Mouse (Mus musculus): Measurements from ENCODE around the gene Hps5. TPM values are rescaled to one million over a fixed set of nuclear protein-coding genes. Genes with fewer than 3 reads are reported as not detected.
A peak's percentile ranks its signal among the peaks of the same experiment; 100 is the strongest.
"Not testable (repeated sequence)": the region's sequence is repeated elsewhere in the genome, so short reads cannot be mapped to it uniquely, and the experiment has no call there.

The Hps5 gene
- total RNA-seq, 2 experiments from 2014 or later = 9.2 to 29.9 TPM

GRCm38 (mm10) chr7:46830799-46831590 lies 35.1 kb upstream of the Hps5 start:
- ATAC-seq (replicated peaks; ENCODE audit: low FRiP score, poor library complexity, severe bottlenecking) = no peak

DNA sequence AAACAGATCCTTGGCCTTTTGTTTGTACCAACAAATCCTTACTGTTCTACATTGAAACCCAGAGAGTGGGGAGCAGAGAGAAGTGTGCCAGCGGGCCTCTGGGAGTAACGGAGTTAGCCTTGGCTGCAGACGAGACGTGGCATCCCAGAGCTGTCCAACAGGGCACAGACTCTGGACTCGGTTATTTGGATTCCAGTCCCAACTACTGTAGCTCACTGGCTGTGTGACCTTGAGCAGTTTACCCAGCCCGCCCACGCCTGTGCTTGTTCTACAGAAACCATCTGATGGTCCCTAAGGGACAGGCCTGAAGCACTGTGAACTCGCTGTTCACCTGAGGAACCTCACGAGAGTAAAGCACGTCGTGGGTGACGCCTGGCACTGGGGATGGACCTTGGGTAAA lies 34.0 kb upstream of the Hps5 start:
- no peak for ATAC-seq (replicated peaks; ENCODE audit: low FRiP score, poor library complexity, severe bottlenecking)

GRCm38 (mm10) chr7:46827803-46828184 lies 31.9 kb upstream of the Hps5 start:
- no peak for ATAC-seq (replicated peaks; ENCODE audit: low FRiP score, poor library complexity, severe bottlenecking)

DNA sequence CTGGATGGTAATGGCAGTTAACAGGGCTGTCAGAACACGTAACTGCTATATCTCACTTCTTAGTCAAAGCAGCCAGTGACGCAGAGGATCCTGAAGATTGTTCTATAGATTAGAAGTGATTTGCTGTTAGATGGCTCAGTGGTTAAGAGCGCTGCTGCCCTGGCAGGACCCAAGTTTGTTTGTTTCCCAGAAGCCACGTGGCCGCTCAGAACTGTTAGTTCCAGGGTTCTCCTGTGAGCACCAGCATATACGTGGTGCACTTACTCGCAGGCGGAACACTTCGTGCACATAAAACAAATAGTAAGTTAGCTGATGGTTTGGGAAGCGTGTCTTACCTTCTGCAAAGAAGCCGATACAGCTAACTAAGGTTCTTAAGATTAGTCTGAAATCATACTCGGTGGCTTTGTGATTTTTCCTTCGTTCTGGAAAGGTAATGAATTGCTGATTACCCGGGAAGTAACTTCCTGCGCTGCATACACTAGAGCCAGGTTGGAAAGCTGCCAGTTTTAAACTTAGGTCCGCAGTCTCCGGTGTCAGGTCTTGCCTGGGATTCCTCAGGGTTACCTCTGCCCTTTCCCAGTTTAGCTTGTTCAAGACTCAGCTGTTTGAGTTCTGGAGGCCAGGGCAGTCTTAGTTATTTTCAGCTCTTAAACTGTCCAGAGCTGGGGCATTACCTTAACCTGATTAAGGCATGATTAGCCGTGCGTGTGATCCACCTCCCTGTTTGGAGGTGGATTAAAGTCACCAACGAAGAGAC lies 31.4 kb upstream of the Hps5 start:
- no peak for ATAC-seq (replicated peaks; ENCODE audit: low FRiP score, poor library complexity, severe bottlenecking)

DNA sequence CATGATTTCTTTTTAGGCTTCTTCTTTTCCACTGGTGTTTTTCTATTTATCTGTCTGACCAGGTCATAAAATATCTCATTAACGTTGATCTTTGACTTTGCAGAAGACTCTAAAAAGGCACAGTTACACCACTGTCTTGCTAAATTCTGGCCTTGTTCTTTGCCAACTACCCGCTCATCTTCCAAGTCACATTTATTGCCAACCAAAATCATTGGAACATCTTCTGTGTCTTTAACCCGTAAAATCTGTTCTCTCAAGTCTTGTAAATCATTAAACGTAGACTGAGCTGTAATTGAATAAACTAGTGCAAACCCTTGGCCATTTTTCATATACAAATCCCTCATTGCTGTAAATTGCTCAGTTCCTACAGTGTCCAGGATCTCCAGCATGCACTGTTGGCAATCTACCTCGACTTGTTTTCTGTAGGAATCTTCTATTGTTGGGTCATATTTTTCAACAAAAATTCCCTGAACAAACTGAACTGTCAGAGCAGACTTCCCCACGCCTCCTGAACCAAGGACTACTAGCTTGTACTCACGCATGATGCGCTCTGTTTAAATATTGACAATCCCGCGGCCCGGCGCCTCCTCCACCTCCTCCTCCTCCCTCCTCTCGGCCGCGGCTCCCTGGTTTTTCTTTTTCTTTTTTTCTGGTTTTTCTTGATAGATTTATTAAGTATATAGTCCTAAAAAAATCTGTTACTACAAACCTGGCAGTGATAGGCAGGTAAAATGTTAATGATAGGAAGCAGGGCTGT lies 25.2 kb upstream of the Hps5 start:
- ATAC-seq (replicated peaks; ENCODE audit: low FRiP score, poor library complexity, severe bottlenecking) = not testable (repeated sequence)

GRCm38 (mm10) chr7:46814012-46814411 lies 18.1 kb upstream of the Hps5 start:
- ATAC-seq (replicated peaks; ENCODE audit: low FRiP score, poor library complexity, severe bottlenecking) = no peak

GRCm38 (mm10) chr7:46810325-46810724 lies 14.5 kb upstream of the Hps5 start:
- no peak for ATAC-seq (replicated peaks; ENCODE audit: low FRiP score, poor library complexity, severe bottlenecking)

- no peak for ATAC-seq (replicated peaks; ENCODE audit: low FRiP score, poor library complexity, severe bottlenecking)
Observed at GRCm38 (mm10) chr7:46796779-46797178, 915 bp upstream of the Hps5 start.

DNA sequence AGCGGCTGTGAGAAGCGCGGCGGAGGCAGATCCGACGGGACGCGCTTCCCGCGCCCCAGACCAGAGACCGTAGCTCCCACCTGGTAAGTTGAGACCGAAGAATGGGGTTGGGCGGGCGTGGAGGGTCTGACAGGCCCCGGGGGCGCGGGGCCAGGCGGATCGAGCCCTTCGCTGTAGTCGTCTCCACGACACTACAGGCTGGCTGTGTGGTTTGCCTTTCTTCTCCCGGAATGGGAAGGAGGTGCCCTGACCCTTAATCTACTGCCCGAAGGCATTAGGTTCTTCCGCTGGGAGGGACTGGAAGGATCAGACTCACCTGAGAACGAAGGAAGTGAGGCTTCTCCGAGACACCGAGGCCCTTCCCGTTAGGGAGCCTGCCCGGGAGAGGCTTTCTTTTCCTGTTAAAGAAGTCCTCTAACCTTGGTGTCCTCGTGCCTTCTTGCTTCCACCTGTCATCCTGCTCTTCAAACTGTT lies 379 bp upstream of the Hps5 start:
- ATAC-seq (replicated peaks; ENCODE audit: low FRiP score, poor library complexity, severe bottlenecking) = peak; percentile 29; the same call in 1 of the 2 replicates

DNA sequence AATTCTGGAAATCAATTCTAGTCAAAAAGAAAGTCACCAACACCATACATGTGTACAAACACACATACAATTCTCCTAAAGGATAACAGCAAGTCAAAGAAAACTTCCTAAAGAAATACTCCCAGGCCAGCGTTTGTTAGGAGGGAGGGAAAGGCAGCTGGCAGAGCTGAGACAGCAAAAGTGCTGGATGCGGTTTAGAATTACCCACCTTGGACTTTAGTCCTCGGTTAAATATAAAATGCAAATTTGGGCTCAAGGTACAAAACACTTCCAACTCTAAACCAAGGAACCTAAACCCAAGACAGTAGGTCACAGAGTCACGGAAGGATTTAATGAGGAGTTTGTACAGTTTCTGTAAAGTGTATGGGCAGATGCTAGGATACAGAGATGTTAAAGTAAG lies 2.0 kb downstream of the Hps5 start:
- ATAC-seq (replicated peaks; ENCODE audit: low FRiP score, poor library complexity, severe bottlenecking) = no peak

- no peak for ATAC-seq (replicated peaks; ENCODE audit: low FRiP score, poor library complexity, severe bottlenecking)
Observed at GRCm38 (mm10) chr7:46789177-46789849, 6.6 kb downstream of the Hps5 start.

DNA sequence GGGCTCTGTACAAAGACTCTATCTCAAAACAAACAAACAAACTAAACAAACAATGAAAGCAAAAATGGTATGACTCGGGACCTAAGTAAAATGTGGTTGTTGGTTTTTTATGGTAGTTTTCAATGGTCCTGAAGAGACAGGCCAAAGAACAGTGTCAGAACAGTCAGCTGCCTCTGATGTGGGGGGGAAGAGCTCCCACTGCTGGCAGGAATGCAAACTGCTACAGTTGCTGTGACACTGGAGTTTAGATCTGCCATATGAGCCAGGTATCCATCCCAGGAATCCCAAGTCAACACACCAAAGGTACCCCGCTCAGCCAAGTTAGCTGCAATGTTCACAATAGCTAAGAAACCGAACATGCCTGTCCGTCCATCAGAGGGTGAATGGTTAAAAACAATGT lies 25.2 kb downstream of the Hps5 start:
- ATAC-seq (replicated peaks; ENCODE audit: low FRiP score, poor library complexity, severe bottlenecking) = peak; percentile 49; the same call in 1 of the 2 replicates

GRCm38 (mm10) chr7:46768451-46768850 lies 27.4 kb downstream of the Hps5 start:
- ATAC-seq (replicated peaks; ENCODE audit: low FRiP score, poor library complexity, severe bottlenecking) = no peak

DNA sequence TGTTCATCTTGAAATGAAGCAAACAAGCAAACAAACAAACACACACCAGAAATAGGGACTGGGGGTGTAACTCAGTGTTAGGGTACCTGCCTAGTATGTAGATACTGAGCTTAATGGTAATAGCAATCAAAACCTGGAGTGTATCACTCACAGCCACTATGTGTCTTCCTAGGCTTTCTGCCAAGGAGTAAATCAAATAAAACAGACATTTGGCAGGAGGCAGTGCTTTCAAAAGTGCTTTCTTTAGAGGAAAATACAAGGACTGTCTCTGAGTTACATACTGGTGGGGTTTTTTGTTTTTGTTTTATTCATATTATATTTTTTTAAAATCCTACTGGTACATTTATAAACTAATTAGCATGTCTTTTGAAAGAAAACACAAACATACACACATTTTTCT lies 28.5 kb downstream of the Hps5 start:
- no peak for ATAC-seq (replicated peaks; ENCODE audit: low FRiP score, poor library complexity, severe bottlenecking)

GRCm38 (mm10) chr7:46764672-46765071 lies 31.2 kb downstream of the Hps5 start:
- ATAC-seq (replicated peaks; ENCODE audit: low FRiP score, poor library complexity, severe bottlenecking) = no peak

- ATAC-seq (replicated peaks; ENCODE audit: low FRiP score, poor library complexity, severe bottlenecking) = no peak
Observed at GRCm38 (mm10) chr7:46762601-46763000, 33.3 kb downstream of the Hps5 start.

GRCm38 (mm10) chr7:46761049-46761795 lies 34.6 kb downstream of the Hps5 start:
- no peak for ATAC-seq (replicated peaks; ENCODE audit: low FRiP score, poor library complexity, severe bottlenecking)

DNA sequence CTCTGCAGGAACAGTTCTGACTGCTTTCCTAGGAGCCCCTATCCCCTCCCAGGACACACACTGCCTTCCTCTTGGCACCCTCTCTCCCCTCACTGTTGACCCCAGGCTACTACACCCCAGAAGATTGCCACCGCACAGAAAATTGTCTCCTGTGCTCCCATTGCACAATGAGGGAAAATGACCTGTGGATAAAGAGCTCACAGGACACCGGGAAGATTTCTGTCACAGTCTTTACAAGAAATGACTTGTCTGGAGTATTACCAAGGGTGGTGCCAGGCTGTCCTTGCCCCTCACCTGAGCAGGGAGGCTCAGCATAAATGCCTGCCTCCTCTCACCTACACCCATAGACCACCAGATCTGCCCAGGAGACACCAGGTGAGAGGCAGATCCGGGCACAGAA lies 44.4 kb downstream of the Hps5 start, which contains the start of gene Saa2:
Gene Saa2, plus strand, starts transcription at position 301 of the 400 bp plus-strand sequence.
- no peak for ATAC-seq (replicated peaks; ENCODE audit: low FRiP score, poor library complexity, severe bottlenecking)

GRCm38 (mm10) chr7:46748459-46748858 lies 47.4 kb downstream of the Hps5 start:
- ATAC-seq (replicated peaks; ENCODE audit: low FRiP score, poor library complexity, severe bottlenecking) = no peak
